Mouse (Mus musculus) MEL (cell line): ENCODE data around the gene H2-Ob. TPM values are rescaled to one million over a fixed set of nuclear protein-coding genes. Genes with fewer than 3 reads are reported as not detected.

Experiments
- DNase-seq: peaks from one replicate; pipeline ENCODE4 v3.0.0; 2011; ENCODE audit warnings: low read depth, low spot score
- H3K27ac ChIP-seq: 2 replicates; pipeline ENCODE4 v1.5.1; 2012; ENCODE audit warnings: low read depth, mild to moderate bottlenecking, control low read depth, low read length, moderate library complexity; ENCODE audit not compliant: control insufficient read depth
- H3K27me3 ChIP-seq, 2 experiments: fragments of 150-350 bp in 1 of 2; sonication (generic) in 1 of 2; 2 replicates each; pipeline ENCODE4 v1.6.1; 2012; ENCODE audit warnings: low read length in 2 of 2, mild to moderate bottlenecking in 2 of 2, improper control_type of control experiment in 1 of 2, moderate library complexity in 1 of 2; ENCODE audit not compliant: insufficient read depth in 2 of 2, control insufficient read depth in 1 of 2
- H3K36me3 ChIP-seq, 2 experiments: 2 replicates each; pipeline ENCODE4 v1.6.1; 2012 to 2014; ENCODE audit warnings: low read length in 2 of 2, improper control_type of control experiment in 1 of 2, inconsistent platforms in 1 of 2, mild to moderate bottlenecking in 1 of 2; ENCODE audit not compliant: insufficient read depth in 2 of 2, control insufficient read depth in 1 of 2
- H3K4me1 ChIP-seq, 2 experiments: fragments of 150-350 bp in 1 of 2; sonication (generic) in 1 of 2; 2 replicates each; pipeline ENCODE4 v1.6.1; 2012; ENCODE audit warnings: low read length in 2 of 2, improper control_type of control experiment in 1 of 2, mild to moderate bottlenecking in 1 of 2; ENCODE audit not compliant: insufficient read depth in 2 of 2, control insufficient read depth in 1 of 2
- H3K4me3 ChIP-seq, 2 experiments: fragments of 150-350 bp in 1 of 2; sonication (generic) in 1 of 2; 2 replicates each; pipeline ENCODE4 v1.5.1; 2012; ENCODE audit warnings: low read depth in 2 of 2, low read length in 2 of 2, mild to moderate bottlenecking in 2 of 2, moderate library complexity in 2 of 2, control low read depth in 1 of 2, improper control_type of control experiment in 1 of 2; ENCODE audit not compliant: control insufficient read depth in 1 of 2, insufficient read depth in 1 of 2
- H3K79me2 ChIP-seq: 2 replicates; pipeline ENCODE4 v1.6.1; 2012; ENCODE audit warnings: mild to moderate bottlenecking, low read length, moderate library complexity; ENCODE audit not compliant: control insufficient read depth, poor library complexity, insufficient read depth
- H3K9ac ChIP-seq: 2 replicates; pipeline ENCODE4 v1.6.1; 2012; ENCODE audit warnings: low read depth, mild to moderate bottlenecking, control low read depth, low read length, moderate library complexity; ENCODE audit not compliant: control insufficient read depth, poor library complexity, severe bottlenecking
- H3K9me3 ChIP-seq: fragments of 150-350 bp; sonication (generic); replicated peaks from 2 replicates; pipeline ENCODE4 v1.6.1; 2012; ENCODE audit warnings: mild to moderate bottlenecking, low read length, improper control_type of control experiment, moderate library complexity; ENCODE audit not compliant: insufficient read depth
- BHLHE40 ChIP-seq: IDR thresholded peaks from 2 replicates; pipeline ENCODE4 v1.6.1; 2012; ENCODE audit warnings: low read depth, mild to moderate bottlenecking, inconsistent platforms, low read length, improper control_type of control experiment, borderline replicate concordance
- CHD1 ChIP-seq: IDR thresholded peaks from 2 replicates; pipeline ENCODE4 v1.6.1; 2012; ENCODE audit warnings: low read depth, mild to moderate bottlenecking, inconsistent platforms, low read length, improper control_type of control experiment
- CTCF ChIP-seq, 3 experiments: IDR thresholded peaks in 2 of 3; conservative IDR thresholded peaks in 1 of 3; 2 replicates each; pipeline ENCODE4 v1.5.1; 2011 to 2012; ENCODE audit warnings: low read length in 3 of 3, low read depth in 2 of 3, mild to moderate bottlenecking in 2 of 3, improper control_type of control experiment in 1 of 3, inconsistent platforms in 1 of 3, mixed read lengths in 1 of 3, moderate library complexity in 1 of 3; ENCODE audit not compliant: control insufficient read depth in 1 of 3, insufficient read depth in 1 of 3, poor library complexity in 1 of 3, severe bottlenecking in 1 of 3
- ELF1 ChIP-seq: IDR thresholded peaks from 2 replicates; pipeline ENCODE4 v1.6.1; 2014; ENCODE audit warnings: low read depth, mild to moderate bottlenecking, inconsistent platforms, low read length, improper control_type of control experiment, moderate library complexity
- ETS1 ChIP-seq: IDR thresholded peaks from 2 replicates; pipeline ENCODE4 v1.6.1; 2012; ENCODE audit warnings: low read depth, mild to moderate bottlenecking, inconsistent platforms, low read length, improper control_type of control experiment, moderate library complexity
- GATA1 ChIP-seq: IDR thresholded peaks from 2 replicates; pipeline ENCODE4 v1.6.1; 2011; ENCODE audit warnings: low read depth, low read length, improper control_type of control experiment
- HCFC1 ChIP-seq: IDR thresholded peaks from 2 replicates; pipeline ENCODE4 v1.6.1; 2012; ENCODE audit warnings: low read depth, mild to moderate bottlenecking, inconsistent platforms, low read length, improper control_type of control experiment, moderate library complexity
- JUND ChIP-seq: IDR thresholded peaks from 2 replicates; pipeline ENCODE4 v1.6.1; 2011; ENCODE audit warnings: low read depth, mild to moderate bottlenecking, improper control_type of control experiment, low read length
- KAT2A ChIP-seq: conservative IDR thresholded peaks from 2 replicates; pipeline ENCODE4 v1.6.1; 2012; ENCODE audit warnings: low read depth, low read length, improper control_type of control experiment, inconsistent platforms
- MAFK ChIP-seq: IDR thresholded peaks from 2 replicates; pipeline ENCODE4 v1.6.1; 2011; ENCODE audit warnings: low read depth, mild to moderate bottlenecking, low read length, improper control_type of control experiment, borderline replicate concordance
- MAX ChIP-seq: IDR thresholded peaks from 2 replicates; pipeline ENCODE4 v1.6.1; 2011; ENCODE audit warnings: low read length, improper control_type of control experiment
- MAZ ChIP-seq: IDR thresholded peaks from 2 replicates; pipeline ENCODE4 v1.6.1; 2012; ENCODE audit warnings: low read depth, mild to moderate bottlenecking, inconsistent platforms, low read length, improper control_type of control experiment
- MEF2A ChIP-seq: IDR thresholded peaks from 2 replicates; pipeline ENCODE4 v1.6.1; 2014; ENCODE audit warnings: low read depth, mild to moderate bottlenecking, inconsistent platforms, low read length, improper control_type of control experiment; ENCODE audit not compliant: poor library complexity, insufficient replicate concordance, severe bottlenecking; ENCODE audit errors: extremely low read depth
- MXI1 ChIP-seq: IDR thresholded peaks from 2 replicates; pipeline ENCODE4 v1.6.1; 2011; ENCODE audit warnings: mild to moderate bottlenecking, low read depth, low read length, improper control_type of control experiment
- NRF1 ChIP-seq: IDR thresholded peaks from 2 replicates; pipeline ENCODE4 v1.6.1; 2014; ENCODE audit warnings: low read depth, mild to moderate bottlenecking, inconsistent platforms, low read length, improper control_type of control experiment, moderate library complexity; ENCODE audit not compliant: poor library complexity, insufficient read depth, severe bottlenecking
- POLR2A ChIP-seq, 2 experiments: IDR thresholded peaks; 2 replicates each; pipeline ENCODE4 v1.6.1; 2011 to 2012; ENCODE audit warnings: low read length in 2 of 2, mild to moderate bottlenecking in 2 of 2, control low read depth in 1 of 2, improper control_type of control experiment in 1 of 2, low read depth in 1 of 2, moderate library complexity in 1 of 2; ENCODE audit not compliant: control insufficient read depth in 1 of 2, insufficient read depth in 1 of 2, poor library complexity in 1 of 2
- POLR2AphosphoS5 ChIP-seq: IDR thresholded peaks from 2 replicates; pipeline ENCODE4 v1.6.1; 2012; ENCODE audit warnings: low read depth, borderline replicate concordance, mild to moderate bottlenecking, inconsistent platforms, low read length, moderate library complexity, mixed read lengths
- RCOR1 ChIP-seq: IDR thresholded peaks from 2 replicates; pipeline ENCODE4 v1.6.1; 2012; ENCODE audit warnings: low read depth, mild to moderate bottlenecking, inconsistent platforms, low read length, improper control_type of control experiment
- SIN3A ChIP-seq: IDR thresholded peaks from 2 replicates; pipeline ENCODE4 v1.6.1; 2012; ENCODE audit warnings: low read length, improper control_type of control experiment, inconsistent platforms
- TAL1 ChIP-seq: IDR thresholded peaks from 2 replicates; pipeline ENCODE4 v1.6.1; 2012; ENCODE audit warnings: mild to moderate bottlenecking, inconsistent platforms, low read length, moderate library complexity, mixed read lengths
- TBP ChIP-seq: IDR thresholded peaks from 2 replicates; pipeline ENCODE4 v1.8.0; 2011; ENCODE audit warnings: low read depth, low read length, improper control_type of control experiment
- USF1 ChIP-seq: IDR thresholded peaks from 2 replicates; pipeline ENCODE4 v1.6.1; 2014; ENCODE audit warnings: low read depth, mild to moderate bottlenecking, inconsistent platforms, low read length, improper control_type of control experiment, moderate library complexity
- ZC3H11A ChIP-seq: IDR thresholded peaks from 2 replicates; pipeline ENCODE4 v1.6.1; 2012; ENCODE audit warnings: low read depth, mild to moderate bottlenecking, inconsistent platforms, low read length, improper control_type of control experiment
- ZNF384 ChIP-seq: IDR thresholded peaks from 2 replicates; pipeline ENCODE4 v1.6.1; 2012; ENCODE audit warnings: low read depth, mild to moderate bottlenecking, inconsistent platforms, low read length, improper control_type of control experiment
- polyA plus RNA-seq, 2 experiments: library from polyadenylated mRNA; stranded (reverse) in 1 of 2; unstranded in 1 of 2; fragments of >175 nt in 1 of 2; fragments of >200 nt in 1 of 2; gene quantifications; 2 replicates each; pipeline versions ENCODE4 v1.2.1 to v1.2.4; 2012; ENCODE audit warnings: low replicate concordance in 2 of 2, low read depth in 1 of 2; ENCODE audit not compliant: insufficient read length in 2 of 2, insufficient read depth in 1 of 2, missing spikeins in 1 of 2
- total RNA-seq: library from RNA; depleted of rRNA; stranded (reverse); fragments of 300-350 nt; gene quantifications from 2 replicates; pipeline ENCODE4 v1.2.3, GENCODE M21; 2012

The H2-Ob gene
- total and polyA plus RNA-seq, 3 experiments: 0.81 to 2.0 TPM; not detected in 1

DNA sequence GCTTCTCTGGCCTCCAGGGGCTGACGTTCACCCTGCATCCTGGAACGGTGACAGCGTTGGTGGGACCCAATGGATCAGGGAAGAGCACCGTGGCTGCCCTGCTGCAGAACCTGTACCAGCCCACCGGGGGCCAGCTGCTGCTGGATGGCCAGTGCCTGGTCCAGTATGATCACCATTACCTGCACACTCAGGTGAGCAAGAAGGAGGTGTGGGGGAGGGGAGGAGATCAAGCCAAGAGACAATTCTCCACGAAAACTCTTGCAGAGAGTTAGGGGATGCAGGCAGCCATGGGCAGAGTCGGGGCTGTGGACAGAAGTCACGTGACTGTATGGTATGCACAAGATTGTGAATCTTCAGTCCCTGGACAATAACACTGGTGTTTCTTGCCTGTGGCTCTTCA lies 45.2 kb upstream of the H2-Ob start:
- Histone ChIP-seq H3K9ac (no peak overlapping the region), H3K4me1 (peaks cover 8 to 11% of the 10 kb centered on the region in 2 experiments; a peak in 3 of 4 replicates), H3K4me3 (no peak overlapping the region), H3K79me2 (peaks cover 8% of the 10 kb centered on the region), H3K27me3 (no peaks in the 10 kb centered on the region), H3K27ac (no peak overlapping the region), H3K9me3 (no peaks in the 10 kb centered on the region), H3K36me3 (peaks cover 0 to 3% of the 10 kb centered on the region in 2 experiments; a peak in 2 of 4 replicates)
- DNase-seq: no peak
- TF ChIP-seq GATA1: no peak
- no peak for TF ChIP-seq KAT2A
- no peak for TF ChIP-seq MAZ
- no peak for TF ChIP-seq MEF2A
- TF ChIP-seq USF1: no peak
- TF ChIP-seq BHLHE40: no peak
- TF ChIP-seq NRF1: no peak
- TF ChIP-seq JUND: no peak
- no peak for TF ChIP-seq MAFK
- TF ChIP-seq POLR2A (IDR thresholded peaks at IDR 0.05; ENCODE audit: control insufficient read depth in 1 of 2, insufficient read depth in 1 of 2, low read depth in 1 of 2, low read length in 2 of 2, poor library complexity in 1 of 2): no peak
- no peak for TF ChIP-seq CTCF (IDR thresholded peaks at IDR 0.05 in 2 of 3, conservative IDR thresholded peaks at IDR 0.05 in 1 of 3; ENCODE audit: control insufficient read depth in 1 of 3, insufficient read depth in 1 of 3, low read depth in 2 of 3, low read length in 3 of 3, poor library complexity in 1 of 3, severe bottlenecking in 1 of 3)
- no peak for TF ChIP-seq ELF1
- TF ChIP-seq ETS1: no peak
- no peak for TF ChIP-seq CHD1

DNA sequence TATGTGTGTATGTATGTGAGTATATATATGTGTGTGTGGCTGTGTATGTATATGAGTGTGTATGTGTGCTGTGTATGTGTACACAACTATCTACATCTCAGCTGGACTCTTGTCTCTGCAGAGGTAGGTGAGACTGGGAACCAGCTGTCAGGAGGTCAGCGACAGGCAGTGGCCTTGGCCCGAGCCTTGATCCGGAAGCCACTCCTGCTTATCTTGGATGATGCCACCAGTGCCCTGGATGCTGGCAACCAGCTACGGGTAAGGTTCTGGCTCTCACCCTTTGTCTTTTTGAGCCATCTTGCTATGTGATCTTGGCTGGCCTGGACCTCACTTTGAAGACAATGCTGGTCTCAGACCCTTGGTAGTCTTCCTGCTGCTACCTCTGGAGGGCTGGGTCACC lies 44.0 kb upstream of the H2-Ob start:
- Histone ChIP-seq H3K9me3 (no peaks in the 10 kb centered on the region), H3K9ac (no peak overlapping the region), H3K36me3 (peaks cover 0 to 5% of the 10 kb centered on the region in 2 experiments; a peak in 2 of 4 replicates), H3K27ac (no peak overlapping the region), H3K79me2 (peaks cover 15% of the 10 kb centered on the region), H3K27me3 (no peaks in the 10 kb centered on the region), H3K4me3 (no peak overlapping the region), H3K4me1 (peaks cover 11 to 14% of the 10 kb centered on the region in 2 experiments)
- TF ChIP-seq POLR2AphosphoS5: no peak
- TF ChIP-seq ZC3H11A: no peak
- TF ChIP-seq MXI1: no peak
- no peak for TF ChIP-seq MAX
- TF ChIP-seq KAT2A: no peak
- TF ChIP-seq TAL1: no peak
- TF ChIP-seq USF1: no peak
- TF ChIP-seq CTCF (IDR thresholded peaks at IDR 0.05 in 2 of 3, conservative IDR thresholded peaks at IDR 0.05 in 1 of 3; ENCODE audit: control insufficient read depth in 1 of 3, insufficient read depth in 1 of 3, low read depth in 2 of 3, low read length in 3 of 3, poor library complexity in 1 of 3, severe bottlenecking in 1 of 3): no peak
- no peak for TF ChIP-seq HCFC1
- TF ChIP-seq NRF1: no peak
- no peak for TF ChIP-seq GATA1
- TF ChIP-seq TBP: no peak
- no peak for TF ChIP-seq ZNF384
- no peak for TF ChIP-seq SIN3A
- no peak for TF ChIP-seq JUND
- no peak for TF ChIP-seq RCOR1
- TF ChIP-seq MAZ: no peak
- DNase-seq: no peak
